ENCODE assay signal across 31 mouse cellular contexts in genomic region chr2:9758983-9759382, GRCm38 (mm10).
"Had no signal": no experiment of that assay in that cellular context is flagged by ENCODE, and none has a peak within 500 bp of the region (broad histone marks: within the 10 kb centered on the region; RNA-seq: fewer than 3 reads in every experiment).

No protein-coding gene starts in this region.

- H3K27me3 ChIP-seq: heart, embryonic 12.5 days; heart, embryonic 13.5 days; heart, embryonic 15.5 days; hindbrain, embryonic 12.5 days; hindbrain, embryonic 13.5 days; hindbrain, embryonic 15.5 days; intestine, embryonic 15.5 days; kidney, embryonic 15.5 days had no signal

- DNase-seq: heart, postnatal 10 days; heart, postnatal 14 days; heart, postnatal 36 days; heart, postnatal 4 days; kidney, adult 11 months; kidney, adult 18-20 months; kidney, adult 2 months; kidney, adult 8-10 months; kidney, adult 9 months; kidney, postnatal 10 days; kidney, postnatal 14 days; kidney, postnatal 25 days; kidney, postnatal 36 days; kidney, postnatal 4 days; layer of hippocampus, adult 9-11 months; layer of hippocampus, postnatal 36 days had no signal

- H3K27ac ChIP-seq: heart, embryonic 10.5 days; heart, embryonic 13.5 days; heart, embryonic 15.5 days; hindbrain, embryonic 10.5 days; hindbrain, embryonic 12.5 days; hindbrain, embryonic 13.5 days; hindbrain, embryonic 14.5 days; hindbrain, embryonic 15.5 days; hindbrain, postnatal 0 days; intestine, embryonic 15.5 days; kidney, embryonic 15.5 days; kidney, postnatal 0 days; layer of hippocampus, adult 2 months had no signal

- H3K9me3 ChIP-seq: heart, embryonic 10.5 days; heart, embryonic 12.5 days; heart, embryonic 13.5 days; heart, embryonic 15.5 days; hindbrain, embryonic 10.5 days; hindbrain, embryonic 12.5 days; hindbrain, embryonic 13.5 days; hindbrain, embryonic 15.5 days; intestine, embryonic 15.5 days; kidney, embryonic 15.5 days had no signal

- H3K36me3 ChIP-seq: heart, embryonic 10.5 days; heart, embryonic 12.5 days; heart, embryonic 13.5 days; heart, embryonic 15.5 days; hindbrain, embryonic 10.5 days; hindbrain, embryonic 12.5 days; hindbrain, embryonic 13.5 days; hindbrain, embryonic 15.5 days; intestine, embryonic 15.5 days; kidney, embryonic 15.5 days had no signal

- H3K9ac ChIP-seq: heart, embryonic 12.5 days; heart, embryonic 13.5 days; heart, embryonic 15.5 days; hindbrain, embryonic 12.5 days; hindbrain, embryonic 13.5 days; hindbrain, embryonic 14.5 days; hindbrain, embryonic 15.5 days; intestine, embryonic 15.5 days; kidney, embryonic 15.5 days had no signal

- H3K4me1 ChIP-seq: heart, embryonic 10.5 days; heart, embryonic 12.5 days; heart, embryonic 13.5 days; heart, embryonic 15.5 days; hindbrain, embryonic 12.5 days; hindbrain, embryonic 13.5 days; hindbrain, embryonic 15.5 days; intestine, embryonic 15.5 days had no signal

- H3K4me3 ChIP-seq: heart, embryonic 10.5 days; heart, embryonic 12.5 days; heart, embryonic 13.5 days; heart, embryonic 15.5 days; hindbrain, embryonic 10.5 days; hindbrain, embryonic 12.5 days; hindbrain, embryonic 13.5 days; hindbrain, embryonic 15.5 days; intestine, embryonic 15.5 days; kidney, embryonic 15.5 days; layer of hippocampus, adult 2 months had no signal

- H3K4me2 ChIP-seq: heart, embryonic 11.5 days; heart, embryonic 12.5 days; heart, embryonic 13.5 days; heart, embryonic 15.5 days; hindbrain, embryonic 12.5 days; hindbrain, embryonic 13.5 days; hindbrain, embryonic 14.5 days; hindbrain, embryonic 15.5 days; intestine, embryonic 15.5 days; kidney, embryonic 15.5 days had no signal
